Comparison of ENCODE assay signal across 20 mouse cellular contexts in the genomic region with DNA sequence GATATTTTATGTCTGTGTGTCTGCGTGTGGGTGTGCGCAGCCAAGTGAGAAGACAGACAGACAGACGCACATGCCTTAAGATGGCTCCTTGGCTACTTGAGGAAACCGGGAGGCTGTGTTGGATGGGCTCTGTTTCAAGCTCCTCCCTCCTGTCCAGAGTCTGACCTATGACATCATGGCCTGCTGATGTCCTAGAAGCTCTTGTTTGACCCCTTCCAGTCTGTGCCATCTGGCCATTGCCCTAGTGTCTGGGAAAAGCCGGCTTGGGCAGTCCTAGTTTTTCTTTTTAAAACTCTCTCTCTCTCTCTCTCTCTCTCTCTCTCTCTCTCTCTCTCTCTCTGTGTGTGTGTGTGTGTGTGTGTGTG.
A peak's percentile ranks its signal among the peaks of the same experiment; 100 is the strongest.
DNase-seq lines count a peak whose midpoint lies in the region; ATAC-seq and TF ChIP-seq lines count a peak whose summit lies in the region.
"Had no signal": no experiment of that assay in that cellular context is flagged by ENCODE, and none has a peak within 500 bp of the region (broad histone marks: within the 10 kb centered on the region; RNA-seq: fewer than 3 reads in every experiment).

No protein-coding gene starts in this region.

- H3K4me2 ChIP-seq in neural tube, embryonic 15.5 days = peak overlapping the region; percentile 7; the same call in 1 of the 2 replicates
- H3K4me2 ChIP-seq: embryonic facial prominence, embryonic 15.5 days; midbrain, embryonic 15.5 days; neural tube, embryonic 13.5 days had no signal

- 65% methylated on average over 5 of the region's 5 CpGs for WGBS in neural tube, embryonic 15.5 days
- WGBS in heart, adult 2 months = 62% methylated on average over 5 of the region's 5 CpGs

- H3K4me3 ChIP-seq in neural tube, embryonic 15.5 days (replicated peaks) = no peak overlapping the region
- H3K4me3 ChIP-seq in heart, adult 2 months = no peak overlapping the region
- H3K4me3 ChIP-seq: embryonic facial prominence, embryonic 15.5 days; heart, embryonic 10.5 days; midbrain, embryonic 15.5 days; neural tube, embryonic 13.5 days had no signal

- H3K27ac ChIP-seq in neural tube, embryonic 15.5 days (replicated peaks) = no peak overlapping the region
- no peak overlapping the region for H3K27ac ChIP-seq in heart, adult 2 months
- H3K27ac ChIP-seq: embryonic facial prominence, embryonic 15.5 days; heart, embryonic 10.5 days; midbrain, embryonic 15.5 days; neural tube, embryonic 13.5 days; stomach, postnatal 0 days had no signal

- H3K79me2 ChIP-seq in heart, adult 2 months (replicated peaks; ENCODE audit: control insufficient read depth, insufficient read depth, low read length) = no peaks in the 10 kb centered on the region

- no peak for ATAC-seq in neural tube, embryonic 15.5 days (ENCODE audit: low FRiP score)
- ATAC-seq: CD4-positive, CD25-positive, alpha-beta regulatory T cell, adult 4 months; midbrain, embryonic 15.5 days had no signal

- H3K27me3 ChIP-seq in neural tube, embryonic 15.5 days (replicated peaks) = peaks cover 30% of the 10 kb centered on the region
- no peaks in the 10 kb centered on the region for H3K27me3 ChIP-seq in heart, adult 2 months (ENCODE audit: control insufficient read depth, insufficient read depth, low read length)

- intact Hi-C loops in heart, adult 2 months (cut with DNase I) = no loop called here

- no peak for TF ChIP-seq CTCF in heart, adult 2 months (IDR thresholded peaks at IDR 0.05)

- peaks cover 22% of the 10 kb centered on the region for H3K4me1 ChIP-seq in neural tube, embryonic 15.5 days
- no peaks in the 10 kb centered on the region for H3K4me1 ChIP-seq in heart, adult 2 months (ENCODE audit: control insufficient read depth, insufficient read depth, low read length)
- H3K4me1 ChIP-seq: embryonic facial prominence, embryonic 15.5 days; midbrain, embryonic 15.5 days had no signal

- no peak for TF ChIP-seq EP300 in heart, adult 2 months (IDR thresholded peaks at IDR 0.05; ENCODE audit: insufficient read depth, low read depth, low read length)

- no peaks in the 10 kb centered on the region for H3K9me3 ChIP-seq in neural tube, embryonic 15.5 days (replicated peaks)
- H3K9me3 ChIP-seq: embryonic facial prominence, embryonic 15.5 days; heart, embryonic 10.5 days; midbrain, embryonic 15.5 days; neural tube, embryonic 13.5 days had no signal

- H3K36me3 ChIP-seq in neural tube, embryonic 15.5 days = no peaks in the 10 kb centered on the region
- H3K36me3 ChIP-seq in heart, adult 2 months (ENCODE audit: control insufficient read depth, insufficient read depth, low read length) = no peaks in the 10 kb centered on the region
- H3K36me3 ChIP-seq: embryonic facial prominence, embryonic 15.5 days; midbrain, embryonic 15.5 days; neural tube, embryonic 13.5 days had no signal

- TF ChIP-seq POLR2A in heart, adult 2 months (IDR thresholded peaks at IDR 0.05; ENCODE audit: insufficient read depth, low read depth, low read length) = no peak

- DNase-seq in embryo, embryonic 10 days (ENCODE audit: low spot score) = peak; percentile 57
- DNase-seq in embryo, embryonic 9.5 days (ENCODE audit: extremely low spot score) = no peak
- DNase-seq in kidney, adult 8-10 months = peak; percentile 22 to 23
- no peak for DNase-seq in kidney, postnatal 10 days
- DNase-seq in neural tube, embryonic 10.5 days (ENCODE audit: extremely low spot score, low spot score) = no peak
- peak; percentile 71 for DNase-seq in retina, postnatal 1 day
- DNase-seq in heart, adult 2 months = no peak
- DNase-seq: cerebellum, adult 11-12 months; cerebellum, postnatal 14 days; liver; lung, postnatal 14 days; thymus, adult 2 months; thymus, postnatal 4 days had no signal

- no peak overlapping the region for H3K9ac ChIP-seq in neural tube, embryonic 15.5 days (replicated peaks)
- H3K9ac ChIP-seq in heart, adult 2 months (ENCODE audit: low read depth, low read length) = no peak overlapping the region
- H3K9ac ChIP-seq: embryonic facial prominence, embryonic 15.5 days; midbrain, embryonic 15.5 days; neural tube, embryonic 13.5 days had no signal

Comparison
In these comparisons a context has a peak if more than half of its experiments do, and no peak if none do; other contexts are left out.
1. DNase-seq: peak in embryo, embryonic 10 days (single experiment), kidney, adult 8-10 months (2 of 2) and retina, postnatal 1 day (single experiment); none in embryo, embryonic 9.5 days (single experiment), kidney, postnatal 10 days (single experiment), neural tube, embryonic 10.5 days (single experiment) and heart, adult 2 months (0 of 2).